Mouse (Mus musculus) embryonic facial prominence, embryonic 13.5 days (tissue): ENCODE measurements at regions not wholly inside any gene's neighbourhood (a gene's known extent, or its start where the extent isn't known, plus 50 kb on each side); places are given as distances from the start of the nearest gene placed in this dataset.

ENCODE experiments used
- ATAC-seq: fragments of 200-750 bp; cut with Nextera tagmentation; 2 replicates; pipeline ENCODE4 v1.8.0; 2017; ENCODE audit warnings: low read depth; ENCODE audit not compliant: insufficient number of reproducible peaks, insufficient read depth, low FRiP score, low TSS enrichment
- H3K27ac ChIP-seq: fragments of 300-500 bp; sonication (generic); 2 replicates; pipeline ENCODE4 v1.5.1; 2015; ENCODE audit warnings: moderate library complexity, mild to moderate bottlenecking, inconsistent platforms
- H3K27me3 ChIP-seq: fragments of 300-500 bp; sonication (generic); 2 replicates; pipeline ENCODE4 v1.6.1; 2015; ENCODE audit warnings: mild to moderate bottlenecking, inconsistent platforms
- H3K36me3 ChIP-seq: fragments of 300-500 bp; sonication (generic); 2 replicates; pipeline ENCODE4 v1.6.1; 2015; ENCODE audit warnings: mild to moderate bottlenecking, inconsistent platforms
- H3K4me1 ChIP-seq: fragments of 300-500 bp; sonication (generic); 2 replicates; pipeline ENCODE4 v1.6.1; 2015; ENCODE audit warnings: inconsistent platforms
- H3K4me2 ChIP-seq: fragments of 300-500 bp; sonication (generic); 2 replicates; pipeline ENCODE4 v1.6.1; 2015; ENCODE audit warnings: moderate library complexity, mild to moderate bottlenecking, inconsistent platforms
- H3K4me3 ChIP-seq: fragments of 300-500 bp; sonication (generic); 2 replicates; pipeline ENCODE4 v1.5.1; 2015; ENCODE audit warnings: mild to moderate bottlenecking, inconsistent platforms
- H3K9ac ChIP-seq: fragments of 300-500 bp; sonication (generic); 2 replicates; pipeline ENCODE4 v1.6.1; 2015; ENCODE audit warnings: mild to moderate bottlenecking, inconsistent platforms
- H3K9me3 ChIP-seq: fragments of 300-500 bp; sonication (generic); 2 replicates; pipeline ENCODE4 v1.6.1; 2016; ENCODE audit warnings: inconsistent platforms
- WGBS: fragments of 180-500 bp; shearing (Covaris S2); methylation state at CpG from one replicate; pipeline ENCODE4 v1.1.7; 2015; ENCODE audit warnings: mixed read lengths; 5-methylcytosine and 5-hydroxymethylcytosine counted together

GRCm38 (mm10) chr10:9459145-9459544 is 215.9 kb downstream of the Samd5 start:
- Histone ChIP-seq H3K9me3 (no peaks in the 10 kb centered on the region), H3K4me2 (no peak overlapping the region), H3K36me3 (no peaks in the 10 kb centered on the region), H3K4me3 (no peak overlapping the region), H3K27ac (no peak overlapping the region), H3K27me3 (no peaks in the 10 kb centered on the region), H3K4me1 (peaks cover 6% of the 10 kb centered on the region), H3K9ac (no peak overlapping the region)
- WGBS: 56% methylated on average over 6 of the region's 6 CpGs
- ATAC-seq: no peak

GRCm38 (mm10) chr10:9458466-9458865 is 216.5 kb downstream of the Samd5 start:
- WGBS: 77% methylated on average over 2 of the region's 2 CpGs

DNA sequence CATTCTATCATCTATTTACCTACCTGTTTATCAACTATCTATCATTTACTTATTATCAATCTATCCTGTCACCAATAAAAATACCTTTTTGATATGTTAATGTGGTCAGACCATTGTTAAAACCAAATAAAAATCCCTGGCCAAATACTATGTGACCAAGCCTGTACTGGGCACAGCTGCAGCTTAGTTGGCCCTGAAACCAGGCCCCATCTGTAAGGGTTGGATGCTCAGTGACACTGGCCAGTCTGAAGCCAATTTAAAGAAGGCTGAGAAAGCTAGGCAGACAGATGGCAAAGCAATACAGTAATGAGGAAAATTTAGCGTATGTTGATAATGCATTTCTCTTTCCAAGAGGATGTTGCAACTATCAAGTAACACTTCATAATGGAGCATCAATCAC is 217.8 kb downstream of the Samd5 start:
- Histone ChIP-seq H3K4me2 (no peak overlapping the region), H3K4me1 (peaks cover 3% of the 10 kb centered on the region; the same call in 1 of the 2 replicates), H3K9me3 (no peaks in the 10 kb centered on the region), H3K9ac (no peak overlapping the region), H3K27me3 (no peaks in the 10 kb centered on the region), H3K4me3 (no peak overlapping the region), H3K36me3 (no peaks in the 10 kb centered on the region), H3K27ac (no peak overlapping the region)
- no peak for ATAC-seq
- 89% methylated on average over 1 of the region's 1 CpGs for WGBS

More at GRCm38 (mm10) chr10:9458466-9458865, 216.5 kb downstream of the Samd5 start:
- H3K27ac ChIP-seq: no peak overlapping the region
- no peak overlapping the region for H3K4me2 ChIP-seq
- no peak overlapping the region for H3K9ac ChIP-seq
- no peaks in the 10 kb centered on the region for H3K27me3 ChIP-seq
- no peaks in the 10 kb centered on the region for H3K36me3 ChIP-seq
- H3K4me1 ChIP-seq: peaks cover 6% of the 10 kb centered on the region
- H3K4me3 ChIP-seq: no peak overlapping the region
- no peaks in the 10 kb centered on the region for H3K9me3 ChIP-seq
- no peak for ATAC-seq

GRCm38 (mm10) chr10:9439072-9439471 is 235.9 kb downstream of the Samd5 start:
- ATAC-seq: no peak
- H3K9me3 ChIP-seq: no peaks in the 10 kb centered on the region
- no peaks in the 10 kb centered on the region for H3K27me3 ChIP-seq
- peaks cover 10% of the 10 kb centered on the region for H3K4me1 ChIP-seq
- WGBS: 20% methylated on average over 4 of the region's 4 CpGs
- H3K4me2 ChIP-seq: no peak overlapping the region
- H3K27ac ChIP-seq: peak overlapping the region; percentile 23; the same call in 1 of the 2 replicates
- no peak overlapping the region for H3K4me3 ChIP-seq
- H3K36me3 ChIP-seq: no peaks in the 10 kb centered on the region
- H3K9ac ChIP-seq: no peak overlapping the region

DNA sequence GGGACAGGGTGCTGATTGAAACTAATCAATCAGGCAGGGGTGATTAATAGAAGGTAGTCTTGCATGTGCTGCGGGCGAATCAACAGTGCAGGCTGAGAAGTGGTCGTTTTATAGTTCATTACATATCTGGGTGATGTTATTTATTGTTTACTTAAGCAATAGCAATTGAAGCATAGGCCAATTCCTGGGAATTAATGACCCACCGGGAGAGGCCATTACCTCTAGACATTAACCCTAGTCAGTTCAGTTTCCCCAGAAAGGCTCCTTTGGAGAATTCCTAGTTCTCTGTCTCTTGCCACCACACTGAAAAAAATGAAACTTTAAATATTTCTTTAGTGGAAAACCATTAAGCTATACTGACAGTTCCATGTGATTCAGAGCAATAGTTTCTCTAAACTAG is 236.6 kb downstream of the Samd5 start:
- Histone ChIP-seq H3K4me2 (no peak overlapping the region), H3K9ac (no peak overlapping the region), H3K9me3 (no peaks in the 10 kb centered on the region), H3K27ac (no peak overlapping the region), H3K4me3 (no peak overlapping the region), H3K27me3 (no peaks in the 10 kb centered on the region), H3K36me3 (no peaks in the 10 kb centered on the region), H3K4me1 (peaks cover 10% of the 10 kb centered on the region)
- ATAC-seq: no peak
- WGBS: 57% methylated on average over 4 of the region's 4 CpGs

- no peaks in the 10 kb centered on the region for H3K9me3 ChIP-seq
- H3K4me3 ChIP-seq: no peak overlapping the region
- no peak overlapping the region for H3K27ac ChIP-seq
- WGBS: 90% methylated on average over 2 of the region's 2 CpGs
- ATAC-seq: no peak
- no peaks in the 10 kb centered on the region for H3K4me1 ChIP-seq
- no peaks in the 10 kb centered on the region for H3K27me3 ChIP-seq
- no peak overlapping the region for H3K4me2 ChIP-seq
- H3K9ac ChIP-seq: no peak overlapping the region
- H3K36me3 ChIP-seq: no peaks in the 10 kb centered on the region
Measured at GRCm38 (mm10) chr10:9429085-9429484, 245.9 kb downstream of the Samd5 start.

DNA sequence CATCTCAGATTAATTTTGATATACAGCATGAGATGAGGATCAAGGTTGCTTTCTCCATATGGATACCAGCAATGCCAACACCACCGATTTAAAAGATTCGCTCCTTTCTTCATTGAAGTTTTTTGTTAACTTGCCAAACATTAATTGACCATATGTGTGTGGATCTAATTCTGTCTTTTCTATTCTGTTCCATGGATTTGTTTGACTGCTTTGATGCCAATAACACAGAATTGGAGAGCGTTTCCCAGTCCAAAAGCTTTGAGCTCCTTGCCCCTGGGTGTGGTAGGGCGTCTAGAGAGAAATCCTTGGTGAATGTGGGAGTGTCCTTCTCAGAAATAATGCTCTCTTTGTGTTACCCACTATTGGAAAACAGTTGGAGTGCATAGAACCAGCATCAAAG is 254.3 kb downstream of the Samd5 start:
- Histone ChIP-seq H3K9me3 (no peaks in the 10 kb centered on the region), H3K27ac (no peak overlapping the region), H3K36me3 (no peaks in the 10 kb centered on the region), H3K9ac (no peak overlapping the region), H3K4me1 (no peaks in the 10 kb centered on the region), H3K27me3 (no peaks in the 10 kb centered on the region), H3K4me2 (no peak overlapping the region), H3K4me3 (no peak overlapping the region)
- no peak for ATAC-seq
- WGBS: 44% methylated on average over 4 of the region's 4 CpGs

GRCm38 (mm10) chr10:9416685-9417084 is 258.3 kb downstream of the Samd5 start:
- no peaks in the 10 kb centered on the region for H3K27me3 ChIP-seq
- H3K4me1 ChIP-seq: peaks cover 3% of the 10 kb centered on the region; the same call in 1 of the 2 replicates
- no peak for ATAC-seq
- H3K9ac ChIP-seq: no peak overlapping the region
- H3K4me2 ChIP-seq: no peak overlapping the region
- 98% methylated on average over 5 of the region's 5 CpGs for WGBS
- no peak overlapping the region for H3K27ac ChIP-seq
- H3K4me3 ChIP-seq: no peak overlapping the region
- no peaks in the 10 kb centered on the region for H3K9me3 ChIP-seq
- no peaks in the 10 kb centered on the region for H3K36me3 ChIP-seq

DNA sequence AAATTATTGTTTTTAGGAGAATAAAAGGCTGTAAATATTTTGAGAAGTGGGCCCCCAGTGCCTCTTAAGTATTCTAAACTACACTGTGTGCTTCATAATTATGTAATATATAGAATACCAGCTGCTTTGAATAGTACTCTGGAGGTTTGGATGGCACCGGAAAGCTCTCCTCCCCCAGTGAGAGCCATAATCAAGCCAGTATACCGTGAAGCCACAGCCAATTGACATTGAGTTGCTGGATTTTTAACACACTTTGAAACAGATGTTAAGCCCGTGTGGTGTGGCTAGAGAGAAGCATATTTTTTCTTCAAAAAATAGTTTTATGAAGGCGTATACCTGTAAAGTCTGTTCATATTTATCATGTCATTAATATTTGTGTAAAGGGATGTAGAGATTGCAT is 268.9 kb downstream of the Samd5 start:
- no peak overlapping the region for H3K4me2 ChIP-seq
- WGBS: 37% methylated on average over 4 of the region's 4 CpGs
- no peak overlapping the region for H3K4me3 ChIP-seq
- H3K4me1 ChIP-seq: peaks cover 15% of the 10 kb centered on the region
- H3K27me3 ChIP-seq: no peaks in the 10 kb centered on the region
- no peak overlapping the region for H3K9ac ChIP-seq
- ATAC-seq: no peak
- no peak overlapping the region for H3K27ac ChIP-seq
- no peaks in the 10 kb centered on the region for H3K9me3 ChIP-seq
- no peaks in the 10 kb centered on the region for H3K36me3 ChIP-seq

DNA sequence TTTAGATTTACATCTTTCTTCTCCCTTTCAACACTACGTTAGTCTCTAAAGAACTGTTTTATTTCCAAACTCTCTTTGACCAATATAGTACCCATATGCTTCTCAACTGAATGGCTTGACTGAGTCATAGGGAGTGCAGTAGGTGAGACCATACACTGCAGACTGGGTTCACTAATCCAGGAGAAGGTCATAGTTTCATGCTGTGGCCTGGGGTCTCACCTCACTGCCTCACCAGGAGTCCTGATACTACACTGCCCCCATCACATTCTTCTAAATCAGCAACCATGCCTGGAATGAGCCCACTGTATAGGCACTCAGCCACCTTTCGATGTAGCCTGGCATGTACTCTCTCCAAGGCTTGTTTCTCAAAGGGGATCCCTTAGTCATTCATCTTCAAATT is 269.6 kb downstream of the Samd5 start:
- Histone ChIP-seq H3K27me3 (no peaks in the 10 kb centered on the region), H3K9ac (no peak overlapping the region), H3K36me3 (no peaks in the 10 kb centered on the region), H3K9me3 (no peaks in the 10 kb centered on the region), H3K4me3 (no peak overlapping the region), H3K4me1 (peaks cover 20% of the 10 kb centered on the region), H3K4me2 (no peak overlapping the region), H3K27ac (no peak overlapping the region)
- ATAC-seq: no peak
- WGBS: 69% methylated on average over 2 of the region's 2 CpGs

- WGBS: 83% methylated on average over 6 of the region's 6 CpGs
- Histone ChIP-seq H3K27ac (no peak overlapping the region), H3K4me2 (no peak overlapping the region), H3K9me3 (no peaks in the 10 kb centered on the region), H3K4me3 (no peak overlapping the region), H3K9ac (no peak overlapping the region), H3K27me3 (no peaks in the 10 kb centered on the region), H3K4me1 (peaks cover 25% of the 10 kb centered on the region), H3K36me3 (no peaks in the 10 kb centered on the region)
- ATAC-seq: no peak
Measured at GRCm38 (mm10) chr10:9404963-9405362, 270.0 kb downstream of the Samd5 start.

GRCm38 (mm10) chr10:9400911-9401617 is 273.9 kb downstream of the Samd5 start:
- H3K27ac ChIP-seq: no peak overlapping the region
- H3K27me3 ChIP-seq: no peaks in the 10 kb centered on the region
- no peak overlapping the region for H3K9ac ChIP-seq
- H3K4me1 ChIP-seq: peaks cover 25% of the 10 kb centered on the region
- no peaks in the 10 kb centered on the region for H3K9me3 ChIP-seq
- H3K4me3 ChIP-seq: no peak overlapping the region
- H3K4me2 ChIP-seq: no peak overlapping the region; the same call in 1 of the 2 replicates
- 27% methylated on average over 15 of the region's 15 CpGs for WGBS
- peak; percentile 64; the same call in 1 of the 2 replicates for ATAC-seq
- no peaks in the 10 kb centered on the region for H3K36me3 ChIP-seq
